Mouse (Mus musculus) thymus, postnatal 36 days (tissue): ENCODE measurements at regions not wholly inside any gene's neighbourhood (a gene's known extent, or its start where the extent isn't known, plus 50 kb on each side); places are given as distances from the start of the nearest gene placed in this dataset.
"Not testable (repeated sequence)": the region's sequence is repeated elsewhere in the genome, so short reads cannot be mapped to it uniquely, and the experiment has no call there.

ENCODE experiments used
- DNase-seq, 2 experiments: peaks; one replicate each; pipeline ENCODE4 v3.0.0; 2022; ENCODE audit warnings: mixed read lengths in 2 of 2

GRCm38 (mm10) chr4:146263038-146263685, 106.5 kb downstream of the Zfp600 start:
- DNase-seq = peak in 1 of 2 experiments; percentile 2

DNA sequence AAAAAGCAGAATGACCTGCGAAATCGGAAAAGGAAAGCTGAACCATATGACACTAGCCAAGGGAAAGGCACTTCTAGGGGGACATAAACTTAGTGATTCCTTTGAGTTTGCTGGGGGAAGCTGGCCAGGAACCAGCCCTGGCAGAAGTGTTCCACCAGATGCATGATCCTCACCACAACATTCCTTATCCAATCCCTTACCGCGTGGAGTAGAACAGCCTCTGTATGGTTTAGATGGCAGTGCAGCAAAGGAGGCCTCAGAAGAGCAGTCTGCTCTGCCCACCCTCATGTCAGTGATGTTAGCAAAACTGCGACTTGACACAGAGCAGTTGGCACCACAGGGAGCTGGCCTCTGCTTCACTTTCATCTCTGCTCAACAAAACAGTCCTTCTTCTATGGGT, 107.2 kb downstream of the Zfp600 start:
- not testable (repeated sequence) for DNase-seq

- not testable (repeated sequence) for DNase-seq
Measured at GRCm38 (mm10) chr4:146270119-146270747, 113.6 kb downstream of the Zfp600 start.
